Mouse (Mus musculus) kidney, postnatal 0 days (tissue): ENCODE measurements around the gene Rtn4. TPM values are rescaled to one million over a fixed set of nuclear protein-coding genes. Genes with fewer than 3 reads are reported as not detected.

Experiments
- ATAC-seq: fragments of 200-750 bp; cut with Nextera tagmentation; replicated peaks from 2 replicates; pipeline ENCODE4 v1.8.0; 2017; ENCODE audit warnings: low read depth, moderate number of reproducible peaks, moderate TSS enrichment, moderate library complexity; ENCODE audit not compliant: low FRiP score
- DNase-seq: peaks from one replicate; pipeline ENCODE4 v3.0.0-alpha.2; 2016; ENCODE audit warnings: low spot score
- H3K27ac ChIP-seq: fragments of 300-500 bp; sonication (generic); 2 replicates; pipeline ENCODE4 v1.5.1; 2014; ENCODE audit warnings: mild to moderate bottlenecking
- H3K27me3 ChIP-seq: fragments of 300-500 bp; sonication (generic); 2 replicates; pipeline ENCODE4 v1.6.1; 2014; ENCODE audit warnings: low read length, mixed read lengths; ENCODE audit not compliant: insufficient read depth
- H3K36me3 ChIP-seq: fragments of 300-500 bp; sonication (generic); 2 replicates; pipeline ENCODE4 v1.6.1; 2014; ENCODE audit warnings: low read length, mixed read lengths; ENCODE audit not compliant: insufficient read depth
- H3K4me1 ChIP-seq: fragments of 300-500 bp; sonication (generic); replicated peaks from 2 replicates; pipeline ENCODE4 v1.6.1; 2014; ENCODE audit warnings: antibody characterized with exemption, low read length, mixed read lengths; ENCODE audit not compliant: insufficient read depth
- H3K4me2 ChIP-seq: fragments of 300-500 bp; sonication (generic); 2 replicates; pipeline ENCODE4 v1.6.1; 2014; ENCODE audit warnings: mild to moderate bottlenecking, low read length, moderate library complexity, mixed read lengths
- H3K4me3 ChIP-seq: fragments of 300-500 bp; sonication (generic); replicated peaks from 2 replicates; pipeline ENCODE4 v1.5.1; 2014; ENCODE audit warnings: low read depth, low read length
- H3K9ac ChIP-seq: fragments of 300-500 bp; sonication (generic); 2 replicates; pipeline ENCODE4 v1.6.1; 2014; ENCODE audit warnings: low read depth, low read length
- H3K9me3 ChIP-seq: fragments of 300-500 bp; sonication (generic); replicated peaks from 2 replicates; pipeline ENCODE4 v1.6.1; 2016; ENCODE audit warnings: low read length, inconsistent platforms, mixed read lengths
- CTCF ChIP-seq: IDR thresholded peaks from 2 replicates; pipeline ENCODE4 v1.5.1; 2016; ENCODE audit warnings: antibody characterized with exemption, low read depth, mild to moderate bottlenecking, moderate library complexity
- WGBS: fragments of 180-500 bp; shearing (Covaris S2); extraction: QIAGEN DNeasy Blood & Tissue Kit; methylation state at CpG from one replicate; pipeline ENCODE4 v1.1.7; 2014; 5-methylcytosine and 5-hydroxymethylcytosine counted together
- polyA plus RNA-seq: library from polyadenylated mRNA; unstranded; fragments of >200 nt; fragmentation: Nextera tagmentation; extraction: Ambion mirVana; gene quantifications from 2 replicates; pipeline ENCODE4 v1.2.1, GENCODE M21; 2015

Gene Rtn4
- polyA plus RNA-seq, 1 experiment from 2014 or later: 75.0 TPM

GRCm38 (mm10) chr11:29719597-29719996 lies 26.9 kb downstream of the Rtn4 start:
- 70% methylated on average over 1 of the region's 1 CpGs for WGBS

GRCm38 (mm10) chr11:29724213-29724612 lies 31.5 kb downstream of the Rtn4 start:
- Histone ChIP-seq H3K27me3 (no peaks in the 10 kb centered on the region), H3K9me3 (no peaks in the 10 kb centered on the region), H3K4me3 (no peak overlapping the region), H3K4me2 (no peak overlapping the region), H3K4me1 (no peaks in the 10 kb centered on the region), H3K36me3 (no peaks in the 10 kb centered on the region), H3K9ac (no peak overlapping the region), H3K27ac (no peak overlapping the region)
- TF ChIP-seq CTCF: peak; percentile 17; the same call in 1 of the 2 replicates
- 95% methylated on average over 2 of the region's 2 CpGs for WGBS
- ATAC-seq (no peak), DNase-seq (no peak)

More at GRCm38 (mm10) chr11:29719597-29719996, 26.9 kb downstream of the Rtn4 start:
- ATAC-seq (no peak), DNase-seq (no peak)
- Histone ChIP-seq H3K27ac (no peak overlapping the region), H3K4me3 (no peak overlapping the region), H3K4me1 (peaks cover 8% of the 10 kb centered on the region; the same call in 1 of the 2 replicates), H3K9ac (no peak overlapping the region), H3K27me3 (no peaks in the 10 kb centered on the region), H3K4me2 (no peak overlapping the region), H3K36me3 (no peaks in the 10 kb centered on the region), H3K9me3 (no peaks in the 10 kb centered on the region)
- no peak for TF ChIP-seq CTCF

- Histone ChIP-seq H3K27ac (no peak overlapping the region), H3K36me3 (no peaks in the 10 kb centered on the region), H3K27me3 (no peaks in the 10 kb centered on the region), H3K9me3 (no peaks in the 10 kb centered on the region), H3K9ac (no peak overlapping the region), H3K4me2 (no peak overlapping the region), H3K4me3 (no peak overlapping the region), H3K4me1 (no peaks in the 10 kb centered on the region)
- no peak for TF ChIP-seq CTCF
- DNase-seq (no peak), ATAC-seq (no peak)
These were observed 32.4 kb downstream of the Rtn4 start for GRCm38 (mm10) chr11:29725167-29725566.

- no peaks in the 10 kb centered on the region for H3K9me3 ChIP-seq
- no peaks in the 10 kb centered on the region for H3K4me1 ChIP-seq
- 0 out of 2 replicates have a peak, but pooled peaks have one; percentile 8 for TF ChIP-seq CTCF
- no peak overlapping the region for H3K9ac ChIP-seq
- no peaks in the 10 kb centered on the region for H3K36me3 ChIP-seq
- H3K4me2 ChIP-seq: no peak overlapping the region
- DNase-seq (no peak), ATAC-seq (no peak)
- no peak overlapping the region for H3K27ac ChIP-seq
- WGBS: 75% methylated on average over 1 of the region's 1 CpGs
- H3K4me3 ChIP-seq: no peak overlapping the region
- no peaks in the 10 kb centered on the region for H3K27me3 ChIP-seq
These were observed 32.9 kb downstream of the Rtn4 start for GRCm38 (mm10) chr11:29725610-29726009.

- TF ChIP-seq CTCF: no peak
- H3K27me3 ChIP-seq: no peaks in the 10 kb centered on the region
- H3K27ac ChIP-seq: no peak overlapping the region
- no peaks in the 10 kb centered on the region for H3K36me3 ChIP-seq
- no peaks in the 10 kb centered on the region for H3K4me1 ChIP-seq
- DNase-seq (no peak), ATAC-seq (no peak)
- H3K9ac ChIP-seq: no peak overlapping the region
- H3K4me3 ChIP-seq: no peak overlapping the region
- no peak overlapping the region for H3K4me2 ChIP-seq
- H3K9me3 ChIP-seq: no peaks in the 10 kb centered on the region
- WGBS: 74% methylated on average over 1 of the region's 1 CpGs
These were observed 35.2 kb downstream of the Rtn4 start for GRCm38 (mm10) chr11:29727901-29728300.

- no peak overlapping the region for H3K9ac ChIP-seq
- no peak overlapping the region for H3K27ac ChIP-seq
- no peaks in the 10 kb centered on the region for H3K9me3 ChIP-seq
- H3K36me3 ChIP-seq: 0 out of 2 replicates have a peak, but pooled peaks cover 6% of the 10 kb centered on the region
- H3K4me3 ChIP-seq: no peak overlapping the region
- ATAC-seq (no peak), DNase-seq (no peak)
- H3K27me3 ChIP-seq: no peaks in the 10 kb centered on the region
- H3K4me2 ChIP-seq: no peak overlapping the region
- WGBS: 98% methylated on average over 2 of the region's 2 CpGs
- no peak for TF ChIP-seq CTCF
- no peaks in the 10 kb centered on the region for H3K4me1 ChIP-seq
These were observed 47.0 kb downstream of the Rtn4 start for GRCm38 (mm10) chr11:29739752-29740151.
